Mouse (Mus musculus): ENCODE results near the gene Flywch2.

GRCm38 (mm10) chr17:23778447-23778846 lies 7.4 kb downstream of the Flywch2 start:
- TF ChIP-seq CTCF (IDR thresholded peaks at IDR 0.05; ENCODE audit: low read depth, low read length) (no peak), POLR2A (IDR thresholded peaks at IDR 0.05; ENCODE audit: borderline replicate concordance, low read depth, low read length) (no peak)
